Mouse (Mus musculus): ENCODE results near the gene Kalrn. TPM values are rescaled to one million over a fixed set of nuclear protein-coding genes. Genes with fewer than 3 reads are reported as not detected.

Gene Kalrn
- polyA plus RNA-seq, 1 experiment from 2014 or later, result 22.1 TPM

DNA sequence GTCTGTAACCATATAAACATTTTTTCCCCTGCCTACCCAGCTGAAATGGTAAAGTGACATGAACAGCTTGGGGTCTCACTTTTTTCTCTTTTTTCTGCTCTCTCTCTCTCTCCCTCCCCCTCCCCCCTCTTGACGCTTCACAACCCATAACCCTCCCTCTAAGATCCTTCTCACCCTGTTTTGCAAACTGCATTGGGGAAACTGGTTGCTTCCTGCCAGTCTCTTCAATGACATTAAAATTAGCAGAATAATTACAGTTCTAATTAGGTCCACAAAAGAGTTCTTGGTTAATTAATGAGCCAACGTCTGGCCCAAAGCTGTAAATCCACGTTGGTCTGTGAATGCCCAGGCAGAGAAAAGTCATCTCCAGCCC lies 478.3 kb downstream of the Kalrn start:
- no peaks in the 10 kb centered on the region for H3K36me3 ChIP-seq (ENCODE audit: control insufficient read depth, insufficient read depth, low read length)
- H3K27me3 ChIP-seq (ENCODE audit: control insufficient read depth, insufficient read depth, low read length), result no peaks in the 10 kb centered on the region
- H3K9ac ChIP-seq (replicated peaks; ENCODE audit: low read depth, low read length), result 0 out of 2 replicates have a peak overlapping the region, but pooled peaks have one; percentile 41
- WGBS, result 4% methylated on average over 3 of the region's 3 CpGs
- H3K4me3 ChIP-seq (ENCODE audit: low read depth, low read length), result peak overlapping the region; percentile 57
- peak overlapping the region; percentile 73 for H3K4me2 ChIP-seq (replicated peaks; ENCODE audit: low read depth, low read length)
- peaks cover 12% of the 10 kb centered on the region for H3K4me1 ChIP-seq (ENCODE audit: control insufficient read depth, insufficient read depth, low read length)
- no peak for ATAC-seq (ENCODE audit: insufficient number of reproducible peaks, insufficient read depth, low FRiP score, low read depth)
- no peak overlapping the region for H3K27ac ChIP-seq (ENCODE audit: low read length)
- H3K9me3 ChIP-seq (ENCODE audit: control insufficient read depth, low read depth, low read length), result no peaks in the 10 kb centered on the region

DNA sequence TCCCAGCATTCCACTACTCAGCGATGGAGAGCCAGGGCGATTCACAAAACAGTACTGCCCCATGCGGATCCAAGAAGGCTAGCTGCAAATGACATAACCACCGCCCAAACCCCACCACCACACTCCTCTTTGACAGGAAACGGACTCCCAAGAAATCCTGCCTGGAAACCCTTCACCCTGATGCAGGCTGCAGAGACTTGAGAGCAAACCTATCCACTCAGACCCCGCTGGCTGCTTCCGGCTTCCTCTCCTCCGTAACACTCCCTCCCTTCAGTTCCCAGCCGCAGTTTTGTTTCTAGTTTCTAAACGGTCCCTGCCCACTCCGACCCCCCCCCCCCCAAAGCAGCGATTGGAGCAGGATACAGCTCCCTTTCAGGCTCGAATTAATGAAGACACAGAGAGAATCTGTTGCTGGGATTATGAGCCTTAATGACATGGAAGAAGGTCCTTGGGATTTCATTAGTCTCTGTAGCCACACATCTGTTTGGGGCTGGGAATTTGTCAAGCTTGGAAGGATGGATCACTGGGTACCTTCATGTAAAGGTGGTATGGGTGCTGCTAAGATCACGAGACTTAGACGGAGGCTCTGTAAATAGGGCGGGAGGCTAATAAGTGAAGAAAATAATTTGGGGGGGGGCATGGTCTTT lies 478.8 kb downstream of the Kalrn start:
- WGBS, result 1% methylated on average over 16 of the region's 16 CpGs
- H3K4me3 ChIP-seq (ENCODE audit: low read depth, low read length), result peak overlapping the region; percentile 57
- peak; percentile 67; the same call in 1 of the 2 replicates for ATAC-seq (ENCODE audit: insufficient number of reproducible peaks, insufficient read depth, low FRiP score, low read depth)
- peak overlapping the region; percentile 28; the same call in 1 of the 2 replicates for H3K9ac ChIP-seq (replicated peaks; ENCODE audit: low read depth, low read length)
- peak overlapping the region; percentile 73 for H3K4me2 ChIP-seq (replicated peaks; ENCODE audit: low read depth, low read length)
- H3K27ac ChIP-seq (ENCODE audit: low read length), result peak overlapping the region; percentile 61; the same call in 1 of the 2 replicates
- no peaks in the 10 kb centered on the region for H3K27me3 ChIP-seq (ENCODE audit: control insufficient read depth, insufficient read depth, low read length)
- no peaks in the 10 kb centered on the region for H3K36me3 ChIP-seq (ENCODE audit: control insufficient read depth, insufficient read depth, low read length)
- H3K4me1 ChIP-seq (ENCODE audit: control insufficient read depth, insufficient read depth, low read length), result peaks cover 12% of the 10 kb centered on the region
- H3K9me3 ChIP-seq (ENCODE audit: control insufficient read depth, low read depth, low read length), result no peaks in the 10 kb centered on the region

DNA sequence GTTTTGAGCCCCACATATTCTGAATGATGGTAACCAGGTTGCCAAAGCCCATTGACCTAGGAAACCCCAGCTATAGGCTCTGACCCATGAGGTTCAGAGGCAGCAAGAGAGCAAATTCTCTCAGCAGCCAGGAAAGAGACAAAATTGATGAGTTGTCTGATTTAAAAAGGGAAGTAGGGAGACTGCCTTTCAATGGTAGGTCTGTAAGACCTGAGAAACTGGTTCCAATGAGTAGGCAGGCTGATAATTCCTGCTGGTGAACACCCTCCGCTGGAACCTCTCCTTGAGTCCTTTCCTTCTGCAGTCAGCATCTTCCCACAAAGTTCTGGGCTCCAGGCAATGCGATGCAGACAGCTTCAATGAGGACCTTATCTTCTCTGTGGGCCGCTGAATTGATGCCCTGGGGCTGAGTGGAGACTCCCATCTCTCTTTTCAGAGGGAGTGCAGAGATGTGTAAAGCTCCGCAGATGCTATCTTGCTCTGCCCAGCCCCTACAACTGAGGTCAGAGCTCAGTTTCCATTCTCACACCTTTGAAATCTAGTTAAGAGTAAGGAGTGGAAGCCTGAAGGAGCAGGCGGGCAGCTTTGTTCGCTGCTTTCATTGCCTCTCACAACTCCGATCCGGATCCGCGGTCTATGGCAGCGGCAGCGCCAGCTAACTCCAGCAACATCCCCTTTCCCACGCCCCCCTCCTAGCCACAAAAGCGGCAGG lies 479.4 kb downstream of the Kalrn start:
- WGBS, result 5% methylated on average over 14 of the region's 14 CpGs
- H3K9ac ChIP-seq (replicated peaks; ENCODE audit: low read depth, low read length), result no peak overlapping the region; the same call in 1 of the 2 replicates
- peak overlapping the region; percentile 59; the same call in 1 of the 2 replicates for H3K27ac ChIP-seq (ENCODE audit: low read length)
- ATAC-seq (ENCODE audit: insufficient number of reproducible peaks, insufficient read depth, low FRiP score, low read depth), result no peak
- H3K36me3 ChIP-seq (ENCODE audit: control insufficient read depth, insufficient read depth, low read length), result no peaks in the 10 kb centered on the region
- peak overlapping the region; percentile 73 for H3K4me2 ChIP-seq (replicated peaks; ENCODE audit: low read depth, low read length)
- H3K9me3 ChIP-seq (ENCODE audit: control insufficient read depth, low read depth, low read length), result no peaks in the 10 kb centered on the region
- H3K4me3 ChIP-seq (ENCODE audit: low read depth, low read length), result peak overlapping the region; percentile 57
- H3K27me3 ChIP-seq (ENCODE audit: control insufficient read depth, insufficient read depth, low read length), result no peaks in the 10 kb centered on the region
- H3K4me1 ChIP-seq (ENCODE audit: control insufficient read depth, insufficient read depth, low read length), result peaks cover 12% of the 10 kb centered on the region

DNA sequence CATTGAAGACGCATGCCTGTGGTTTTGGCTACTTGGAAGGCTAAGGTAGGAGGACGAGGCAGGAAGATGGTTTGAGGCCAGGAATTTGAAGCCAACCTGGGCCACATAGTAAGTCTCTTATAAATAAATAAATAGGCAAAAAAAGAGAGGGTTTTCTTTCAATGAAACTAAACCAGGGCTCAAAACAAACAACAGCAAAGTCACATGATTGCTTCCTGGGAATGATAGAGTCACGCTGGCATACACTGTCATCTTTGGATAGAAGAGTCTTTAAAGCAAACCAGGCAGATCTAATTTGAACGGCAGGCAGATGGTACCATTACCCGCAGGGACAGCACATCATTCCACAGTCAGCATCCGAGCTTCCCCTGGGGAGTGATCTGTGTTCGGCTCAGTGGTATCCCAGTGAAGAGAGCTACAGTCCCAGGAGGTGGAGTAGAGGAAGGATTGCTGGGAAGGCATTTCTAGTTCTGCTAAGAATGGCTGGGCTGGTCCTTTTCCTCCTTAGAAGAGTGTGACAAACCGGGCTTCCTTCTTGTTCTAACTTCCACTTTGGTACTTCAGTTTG lies 483.7 kb downstream of the Kalrn start:
- Histone ChIP-seq H3K27me3 (ENCODE audit: control insufficient read depth, insufficient read depth, low read length) (no peaks in the 10 kb centered on the region), H3K9ac (replicated peaks; ENCODE audit: low read depth, low read length) (no peak overlapping the region), H3K4me3 (ENCODE audit: low read depth, low read length) (no peak overlapping the region), H3K4me1 (ENCODE audit: control insufficient read depth, insufficient read depth, low read length) (peaks cover 19% of the 10 kb centered on the region), H3K9me3 (ENCODE audit: control insufficient read depth, low read depth, low read length) (no peaks in the 10 kb centered on the region), H3K27ac (ENCODE audit: low read length) (no peak overlapping the region), H3K36me3 (ENCODE audit: control insufficient read depth, insufficient read depth, low read length) (no peaks in the 10 kb centered on the region), H3K4me2 (replicated peaks; ENCODE audit: low read depth, low read length) (no peak overlapping the region)
- WGBS, result 56% methylated on average over 8 of the region's 8 CpGs
- no peak for ATAC-seq (ENCODE audit: insufficient number of reproducible peaks, insufficient read depth, low FRiP score, low read depth)

DNA sequence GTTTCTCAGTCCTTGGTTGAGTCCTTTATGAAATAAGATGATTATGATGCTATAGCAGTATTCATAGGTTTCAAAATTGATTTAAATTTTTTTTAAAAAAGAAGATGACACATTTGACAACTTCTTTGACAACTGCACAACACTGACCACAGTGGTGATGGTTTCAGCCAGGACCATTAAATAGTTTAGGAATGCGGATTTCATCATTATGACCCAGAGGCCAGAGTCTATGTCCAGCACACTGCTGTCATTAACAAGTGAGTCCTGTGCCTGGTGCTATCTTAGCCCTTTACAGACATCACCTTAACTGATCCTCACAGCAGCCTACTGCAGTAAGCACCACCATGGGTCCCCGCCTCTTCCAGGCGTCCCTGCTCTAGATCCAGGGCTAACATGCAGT lies 484.3 kb downstream of the Kalrn start:
- Histone ChIP-seq H3K27me3 (ENCODE audit: control insufficient read depth, insufficient read depth, low read length) (no peaks in the 10 kb centered on the region), H3K4me1 (ENCODE audit: control insufficient read depth, insufficient read depth, low read length) (peaks cover 17% of the 10 kb centered on the region), H3K4me2 (replicated peaks; ENCODE audit: low read depth, low read length) (no peak overlapping the region), H3K9ac (replicated peaks; ENCODE audit: low read depth, low read length) (no peak overlapping the region), H3K9me3 (ENCODE audit: control insufficient read depth, low read depth, low read length) (no peaks in the 10 kb centered on the region), H3K4me3 (ENCODE audit: low read depth, low read length) (no peak overlapping the region), H3K27ac (ENCODE audit: low read length) (no peak overlapping the region), H3K36me3 (ENCODE audit: control insufficient read depth, insufficient read depth, low read length) (no peaks in the 10 kb centered on the region)
- WGBS, result 82% methylated on average over 3 of the region's 3 CpGs
- ATAC-seq (ENCODE audit: insufficient number of reproducible peaks, insufficient read depth, low FRiP score, low read depth), result no peak

DNA sequence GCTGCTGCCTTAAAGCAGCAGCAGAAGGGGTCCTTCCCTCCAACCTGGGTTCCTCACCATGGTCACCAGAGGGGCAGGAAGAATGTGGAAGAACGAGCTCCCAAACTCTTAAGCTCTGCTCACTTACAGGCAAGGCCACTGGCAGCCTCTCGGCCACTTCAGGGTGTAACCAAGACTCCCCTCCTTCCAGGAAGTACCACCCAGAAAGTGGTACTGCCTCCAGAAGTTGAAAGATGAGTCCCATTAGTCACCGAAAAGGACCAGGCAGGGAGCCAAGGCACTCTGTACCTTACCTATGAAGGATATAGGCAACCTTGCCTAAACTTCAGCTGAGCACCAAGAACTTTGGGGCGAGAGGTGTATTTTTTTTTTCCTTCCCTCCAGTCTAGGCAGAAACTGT lies 485.0 kb downstream of the Kalrn start:
- Histone ChIP-seq H3K27me3 (ENCODE audit: control insufficient read depth, insufficient read depth, low read length) (no peaks in the 10 kb centered on the region), H3K9ac (replicated peaks; ENCODE audit: low read depth, low read length) (no peak overlapping the region), H3K4me1 (ENCODE audit: control insufficient read depth, insufficient read depth, low read length) (peaks cover 13% of the 10 kb centered on the region), H3K4me3 (ENCODE audit: low read depth, low read length) (no peak overlapping the region), H3K27ac (ENCODE audit: low read length) (no peak overlapping the region), H3K4me2 (replicated peaks; ENCODE audit: low read depth, low read length) (no peak overlapping the region), H3K9me3 (ENCODE audit: control insufficient read depth, low read depth, low read length) (no peaks in the 10 kb centered on the region), H3K36me3 (ENCODE audit: control insufficient read depth, insufficient read depth, low read length) (no peaks in the 10 kb centered on the region)
- ATAC-seq (ENCODE audit: insufficient number of reproducible peaks, insufficient read depth, low FRiP score, low read depth), result no peak
- 46% methylated on average over 4 of the region's 4 CpGs for WGBS

DNA sequence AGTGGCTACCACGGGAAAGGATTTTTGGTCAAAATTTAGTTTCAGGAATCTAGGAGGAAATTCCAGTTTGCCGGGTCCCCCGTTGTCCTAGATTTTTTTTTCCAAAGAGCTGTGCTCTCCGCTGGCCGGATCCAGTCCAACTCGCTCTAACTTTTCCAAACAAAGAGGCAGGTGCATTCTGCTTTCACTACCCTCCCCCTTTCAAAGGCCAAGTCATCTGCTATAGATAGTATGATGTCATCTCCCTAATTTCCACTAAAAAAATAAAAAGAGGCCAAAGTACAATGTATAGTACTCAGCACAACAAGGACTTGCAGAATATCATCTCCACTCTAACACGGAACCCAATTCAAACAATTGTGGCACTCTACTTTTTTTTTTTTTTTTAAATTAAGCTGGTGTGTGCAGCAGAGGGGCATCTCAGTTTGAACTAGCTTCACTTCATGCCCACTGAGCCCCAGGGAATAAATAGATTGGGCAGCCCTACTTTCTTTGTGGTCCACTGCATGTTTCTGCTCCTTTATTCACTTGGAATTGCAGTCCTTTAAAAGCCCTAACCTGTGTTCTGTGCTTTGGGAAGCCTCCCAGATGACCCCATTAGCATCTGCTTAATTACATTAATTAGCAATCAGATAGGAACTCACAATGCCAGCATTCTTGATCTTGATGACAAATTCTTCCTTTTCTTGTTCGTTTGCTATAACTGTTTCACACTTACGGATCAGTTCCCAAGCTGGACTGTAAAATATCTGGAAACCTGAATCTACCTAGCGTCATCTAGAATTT lies 489.0 kb downstream of the Kalrn start:
- H3K36me3 ChIP-seq (ENCODE audit: control insufficient read depth, insufficient read depth, low read length), result no peaks in the 10 kb centered on the region
- WGBS, result 77% methylated on average over 10 of the region's 10 CpGs
- H3K9ac ChIP-seq (replicated peaks; ENCODE audit: low read depth, low read length), result no peak overlapping the region
- H3K4me2 ChIP-seq (replicated peaks; ENCODE audit: low read depth, low read length), result no peak overlapping the region
- H3K4me3 ChIP-seq (ENCODE audit: low read depth, low read length), result no peak overlapping the region
- H3K27me3 ChIP-seq (ENCODE audit: control insufficient read depth, insufficient read depth, low read length), result no peaks in the 10 kb centered on the region
- no peaks in the 10 kb centered on the region for H3K9me3 ChIP-seq (ENCODE audit: control insufficient read depth, low read depth, low read length)
- H3K4me1 ChIP-seq (ENCODE audit: control insufficient read depth, insufficient read depth, low read length), result peaks cover 40% of the 10 kb centered on the region
- H3K27ac ChIP-seq (ENCODE audit: low read length), result no peak overlapping the region
- no peak for ATAC-seq (ENCODE audit: insufficient number of reproducible peaks, insufficient read depth, low FRiP score, low read depth)
